Mouse (Mus musculus): ENCODE results near the gene Gata2. TPM values are rescaled to one million over a fixed set of nuclear protein-coding genes. Genes with fewer than 3 reads are reported as not detected.

The Gata2 gene
- polyA plus RNA-seq, 1 experiment, result 13.1 TPM

- H3K4me3 ChIP-seq (ENCODE audit: extremely low read depth, insufficient read depth, insufficient read length), result no peak overlapping the region
- H3K27ac ChIP-seq (ENCODE audit: insufficient read depth, low read length), result no peak overlapping the region
- 57% methylated on average over 13 of the region's 13 CpGs for WGBS
- no peaks in the 10 kb centered on the region for H3K36me3 ChIP-seq (ENCODE audit: control insufficient read depth, insufficient read depth, low read length)
- no peak for DNase-seq (ENCODE audit: low read depth in 1 of 2, low spot score in 2 of 2)
- H3K27me3 ChIP-seq (ENCODE audit: control insufficient read depth, insufficient read depth, low read length), result peaks cover 9% of the 10 kb centered on the region
- H3K4me1 ChIP-seq (ENCODE audit: control insufficient read depth, insufficient read depth, insufficient read length), result peaks cover 2% of the 10 kb centered on the region; the same call in 1 of the 2 replicates
- TF ChIP-seq CTCF (IDR thresholded peaks at IDR 0.05; ENCODE audit: extremely low read depth, insufficient read depth, insufficient read length, insufficient replicate concordance) (no peak), POLR2A (IDR thresholded peaks at IDR 0.05; ENCODE audit: low read depth, low read length) (no peak)
Measured at GRCm38 (mm10) chr6:88190043-88190309, 3.7 kb upstream of the Gata2 start.

DNA sequence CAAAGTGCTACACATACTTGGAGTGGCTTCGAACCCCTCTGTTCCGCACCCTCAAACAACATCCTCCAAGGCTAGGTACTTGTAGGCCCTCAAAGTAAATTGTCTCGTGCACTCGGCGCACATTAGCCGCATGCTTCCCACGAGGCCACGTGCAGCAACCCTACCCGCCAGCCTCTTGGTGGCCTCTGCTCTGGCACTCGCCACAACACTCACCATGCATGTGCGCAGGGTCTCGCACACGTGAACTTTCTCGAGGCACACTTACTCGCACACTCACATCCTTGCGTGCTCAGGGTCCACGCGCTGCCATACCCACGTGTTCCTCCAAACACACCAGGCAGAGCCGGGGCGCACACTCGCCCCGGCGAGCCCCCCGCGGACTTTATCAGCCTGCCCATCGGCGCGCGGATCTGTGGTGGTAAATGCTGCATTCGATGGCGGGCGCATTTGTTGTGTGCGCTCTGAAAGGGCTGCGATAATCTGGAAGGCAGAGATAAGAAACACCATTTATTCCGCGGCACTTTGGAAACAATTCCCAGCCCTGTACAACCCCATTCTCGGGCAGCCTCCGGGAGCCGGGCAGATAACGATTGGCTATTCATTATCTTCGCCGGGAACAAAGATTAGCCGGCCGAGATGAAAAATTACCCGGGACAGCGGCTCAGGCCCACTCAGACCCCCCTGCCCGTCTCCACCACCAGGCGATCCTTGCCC is 3.2 kb upstream of the Gata2 start:
- no peak for TF ChIP-seq CTCF (IDR thresholded peaks at IDR 0.05; ENCODE audit: extremely low read depth, insufficient read depth, insufficient read length, insufficient replicate concordance)
- TF ChIP-seq POLR2A (IDR thresholded peaks at IDR 0.05; ENCODE audit: low read depth, low read length), result no peak
- Histone ChIP-seq H3K36me3 (ENCODE audit: control insufficient read depth, insufficient read depth, low read length) (no peaks in the 10 kb centered on the region), H3K4me3 (ENCODE audit: extremely low read depth, insufficient read depth, insufficient read length) (no peak overlapping the region), H3K4me1 (ENCODE audit: control insufficient read depth, insufficient read depth, insufficient read length) (peaks cover 2% of the 10 kb centered on the region; the same call in 1 of the 2 replicates), H3K27ac (ENCODE audit: insufficient read depth, low read length) (no peak overlapping the region), H3K27me3 (ENCODE audit: control insufficient read depth, insufficient read depth, low read length) (peaks cover 9% of the 10 kb centered on the region)
- no peak for DNase-seq (ENCODE audit: low read depth in 1 of 2, low spot score in 2 of 2)
- 82% methylated on average over 49 of the region's 49 CpGs for WGBS

DNA sequence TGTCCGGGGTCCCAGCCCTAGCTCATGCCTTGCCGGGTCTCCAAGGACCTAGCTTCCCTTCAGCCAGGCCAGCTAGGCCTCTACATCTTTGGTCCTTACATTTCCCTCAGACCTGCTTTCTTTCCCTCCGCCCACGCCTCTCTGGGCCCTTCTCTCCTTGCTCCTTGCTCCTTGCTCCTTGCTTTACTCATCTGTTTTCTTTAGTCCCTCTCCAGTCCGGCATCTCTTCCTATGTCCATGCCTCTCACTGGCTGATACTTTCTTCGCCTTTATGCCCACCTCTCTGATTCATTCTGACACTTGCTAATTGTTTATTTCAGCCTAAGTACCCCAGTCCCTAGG is 2.7 kb upstream of the Gata2 start:
- DNase-seq (ENCODE audit: low read depth in 1 of 2, low spot score in 2 of 2), result no peak
- peaks cover 9% of the 10 kb centered on the region for H3K27me3 ChIP-seq (ENCODE audit: control insufficient read depth, insufficient read depth, low read length)
- H3K4me3 ChIP-seq (ENCODE audit: extremely low read depth, insufficient read depth, insufficient read length), result no peak overlapping the region
- TF ChIP-seq POLR2A (IDR thresholded peaks at IDR 0.05; ENCODE audit: low read depth, low read length) (no peak), CTCF (IDR thresholded peaks at IDR 0.05; ENCODE audit: extremely low read depth, insufficient read depth, insufficient read length, insufficient replicate concordance) (no peak)
- no peaks in the 10 kb centered on the region for H3K36me3 ChIP-seq (ENCODE audit: control insufficient read depth, insufficient read depth, low read length)
- WGBS, result 92% methylated on average over 6 of the region's 6 CpGs
- peaks cover 2% of the 10 kb centered on the region; the same call in 1 of the 2 replicates for H3K4me1 ChIP-seq (ENCODE audit: control insufficient read depth, insufficient read depth, insufficient read length)
- H3K27ac ChIP-seq (ENCODE audit: insufficient read depth, low read length), result no peak overlapping the region

DNA sequence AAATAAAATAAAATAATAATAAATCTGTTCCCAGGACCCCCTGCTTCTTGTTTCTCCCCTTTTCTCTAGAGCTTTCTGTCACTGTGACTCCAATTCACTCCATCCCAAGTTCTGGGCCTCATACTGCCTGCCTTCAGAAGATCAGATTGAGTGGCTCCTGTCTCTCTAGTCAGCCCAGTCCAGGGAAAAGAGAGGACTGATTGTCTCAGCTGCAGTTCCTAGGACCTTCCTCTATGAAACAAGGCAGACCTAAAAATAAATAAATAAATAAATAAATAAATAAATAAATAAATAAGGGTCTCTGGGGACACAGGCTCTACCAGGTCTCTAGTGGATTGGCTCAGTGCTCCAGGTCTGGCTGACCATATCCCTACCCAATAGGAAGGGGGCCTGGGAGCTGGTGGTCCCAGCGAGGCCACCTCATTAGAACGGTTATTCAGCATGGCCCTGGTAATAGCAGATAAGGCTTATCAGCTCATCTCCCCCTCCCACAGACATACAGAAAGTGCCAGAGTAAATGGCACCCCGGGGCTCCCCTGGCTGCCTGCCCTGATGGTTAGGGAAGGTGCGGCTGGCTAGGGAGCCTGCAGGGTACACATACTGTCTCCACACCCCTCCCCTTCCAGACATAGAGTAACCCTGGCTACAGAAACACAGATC is 2.1 kb upstream of the Gata2 start:
- peaks cover 9% of the 10 kb centered on the region for H3K27me3 ChIP-seq (ENCODE audit: control insufficient read depth, insufficient read depth, low read length)
- TF ChIP-seq CTCF (IDR thresholded peaks at IDR 0.05; ENCODE audit: extremely low read depth, insufficient read depth, insufficient read length, insufficient replicate concordance), result no peak
- no peak for TF ChIP-seq POLR2A (IDR thresholded peaks at IDR 0.05; ENCODE audit: low read depth, low read length)
- 80% methylated on average over 4 of the region's 4 CpGs for WGBS

GRCm38 (mm10) chr6:88192756-88193155 is 935 bp upstream of the Gata2 start:
- DNase-seq (ENCODE audit: low read depth in 1 of 2, low spot score in 2 of 2), result no peak
- Histone ChIP-seq H3K36me3 (ENCODE audit: control insufficient read depth, insufficient read depth, low read length) (no peaks in the 10 kb centered on the region), H3K4me3 (ENCODE audit: extremely low read depth, insufficient read depth, insufficient read length) (no peak overlapping the region), H3K27ac (ENCODE audit: insufficient read depth, low read length) (no peak overlapping the region), H3K4me1 (ENCODE audit: control insufficient read depth, insufficient read depth, insufficient read length) (peaks cover 2% of the 10 kb centered on the region; the same call in 1 of the 2 replicates), H3K27me3 (ENCODE audit: control insufficient read depth, insufficient read depth, low read length) (peaks cover 13% of the 10 kb centered on the region)
- TF ChIP-seq POLR2A (IDR thresholded peaks at IDR 0.05; ENCODE audit: low read depth, low read length) (no peak), CTCF (IDR thresholded peaks at IDR 0.05; ENCODE audit: extremely low read depth, insufficient read depth, insufficient read length, insufficient replicate concordance) (no peak)
- 61% methylated on average over 8 of the region's 8 CpGs for WGBS

More for the DNA sequence above, 2.1 kb upstream of the Gata2 start:
- no peak for DNase-seq (ENCODE audit: low read depth in 1 of 2, low spot score in 2 of 2)
- Histone ChIP-seq H3K4me1 (ENCODE audit: control insufficient read depth, insufficient read depth, insufficient read length) (peaks cover 2% of the 10 kb centered on the region; the same call in 1 of the 2 replicates), H3K27ac (ENCODE audit: insufficient read depth, low read length) (no peak overlapping the region), H3K36me3 (ENCODE audit: control insufficient read depth, insufficient read depth, low read length) (no peaks in the 10 kb centered on the region), H3K4me3 (ENCODE audit: extremely low read depth, insufficient read depth, insufficient read length) (no peak overlapping the region)

GRCm38 (mm10) chr6:88194053-88194977 is 624 bp downstream of the Gata2 start:
- WGBS, result 13% methylated on average over 57 of the region's 58 CpGs
- Histone ChIP-seq H3K27me3 (ENCODE audit: control insufficient read depth, insufficient read depth, low read length) (peaks cover 15% of the 10 kb centered on the region), H3K36me3 (ENCODE audit: control insufficient read depth, insufficient read depth, low read length) (no peaks in the 10 kb centered on the region)

More at GRCm38 (mm10) chr6:88194053-88194977, 624 bp downstream of the Gata2 start:
- no peak for DNase-seq (ENCODE audit: low read depth in 1 of 2, low spot score in 2 of 2)
- Histone ChIP-seq H3K27ac (ENCODE audit: insufficient read depth, low read length) (no peak overlapping the region), H3K4me3 (ENCODE audit: extremely low read depth, insufficient read depth, insufficient read length) (peak overlapping the region; percentile 14; the same call in 1 of the 2 replicates), H3K4me1 (ENCODE audit: control insufficient read depth, insufficient read depth, insufficient read length) (peaks cover 5% of the 10 kb centered on the region; the same call in 1 of the 2 replicates)
- no peak for TF ChIP-seq POLR2A (IDR thresholded peaks at IDR 0.05; ENCODE audit: low read depth, low read length)
- TF ChIP-seq CTCF (IDR thresholded peaks at IDR 0.05; ENCODE audit: extremely low read depth, insufficient read depth, insufficient read length, insufficient replicate concordance), result no peak

Data from spleen, adult 2 months (tissue).